Mouse (Mus musculus): ENCODE measurements at regions not wholly inside any gene's neighbourhood (a gene's known extent, or its start where the extent isn't known, plus 50 kb on each side); places are given as distances from the start of the nearest gene placed in this dataset.

DNA sequence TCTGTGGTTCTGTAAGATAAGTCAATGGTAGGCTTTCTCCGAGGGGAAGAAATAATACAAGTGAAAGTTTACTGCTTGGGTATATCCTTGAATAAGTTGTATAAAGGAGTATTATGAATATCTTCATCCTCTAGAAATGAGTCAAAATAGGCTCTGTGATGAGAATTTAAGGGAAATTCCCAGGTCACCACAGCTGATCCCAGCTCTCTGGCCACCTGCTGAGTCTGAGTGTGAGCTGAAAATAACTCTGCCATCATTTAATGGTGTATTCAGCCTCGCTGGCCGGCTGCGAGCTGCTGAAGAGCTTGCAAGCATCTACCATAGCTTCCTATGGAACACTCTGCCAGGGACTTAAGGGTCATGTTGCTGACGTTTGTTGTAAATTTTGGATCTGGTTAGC, 213.5 kb upstream of the Sesn3 start:
- TF ChIP-seq CTCF (IDR thresholded peaks at IDR 0.05; ENCODE audit: low read depth), result no peak
- TF ChIP-seq EP300 (IDR thresholded peaks at IDR 0.05; ENCODE audit: low read depth), result no peak
